Mouse (Mus musculus) adrenal gland (tissue): ENCODE measurements around the gene Kars.

Experiments
- intact Hi-C: fragments of 180-260 bp; cut with DNase I; formaldehyde crosslinking; loops from one replicate; pipeline ENCODE4 v1.15.1; 2025

Gene Kars

DNA sequence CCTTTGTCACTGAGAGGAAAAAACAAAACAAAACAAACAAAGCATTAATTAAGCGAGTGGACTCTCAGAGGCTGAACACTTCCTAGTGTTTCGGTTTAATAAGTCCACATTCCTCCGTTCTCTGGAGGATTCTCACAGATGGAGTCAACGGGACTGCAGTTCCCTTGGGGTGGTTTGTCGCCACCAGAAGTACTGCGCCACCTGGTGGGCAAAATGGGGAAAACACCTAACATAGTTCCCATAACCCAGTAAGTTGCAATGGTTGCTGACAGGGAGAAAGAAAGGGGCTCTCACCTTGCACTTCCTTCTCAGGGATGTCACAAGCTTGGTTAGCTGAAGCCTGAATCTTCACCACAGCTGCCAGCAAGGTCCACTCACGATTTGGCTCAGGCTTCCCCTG lies 21.2 kb downstream of the Kars start:
- intact Hi-C loops, result loop anchor here (5.0 kb wide), 2 partner anchors 48 to 108 kb away; partner anchors contain the start of gene Gabarapl2

DNA sequence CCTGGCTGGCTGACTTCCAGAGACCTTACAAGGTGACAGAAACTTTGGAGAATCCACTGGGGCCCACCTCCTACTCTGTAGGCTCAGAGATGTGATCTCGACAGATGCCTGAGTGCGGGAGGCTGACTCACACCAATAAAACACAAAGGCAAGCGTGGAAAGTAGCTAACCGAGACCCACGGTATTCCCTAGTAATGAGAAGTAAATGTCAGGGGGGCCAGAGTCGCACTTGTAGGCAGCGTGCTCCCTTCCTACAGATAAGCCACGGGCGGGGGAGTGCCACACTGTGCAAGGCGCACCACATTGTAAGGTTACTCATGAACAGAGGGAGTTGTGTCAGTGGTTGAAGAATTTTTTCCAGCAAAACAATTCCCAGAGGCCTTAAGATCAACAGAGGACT lies 26.6 kb downstream of the Kars start:
- intact Hi-C loops, result no loop called here

DNA sequence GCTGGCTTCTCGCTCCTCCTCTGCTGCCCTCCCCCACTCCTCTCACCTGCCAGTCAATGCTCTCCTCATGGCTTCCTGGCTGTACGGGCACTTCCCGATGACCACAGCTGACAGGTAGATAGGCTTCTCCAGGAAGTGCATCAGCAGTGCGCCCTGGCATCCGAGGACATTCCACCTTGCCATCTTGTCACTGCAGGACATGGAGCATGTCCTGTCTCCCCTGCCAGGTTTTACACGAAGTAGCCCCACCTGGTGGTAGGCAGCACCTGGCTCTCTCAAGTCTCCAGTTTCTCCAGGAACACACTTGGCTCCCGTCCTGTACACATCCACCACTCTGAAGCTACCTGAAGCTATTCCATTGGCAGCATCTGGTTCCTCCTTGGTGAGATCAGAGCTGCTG lies 29.0 kb downstream of the Kars start:
- intact Hi-C loops, result no loop called here

DNA sequence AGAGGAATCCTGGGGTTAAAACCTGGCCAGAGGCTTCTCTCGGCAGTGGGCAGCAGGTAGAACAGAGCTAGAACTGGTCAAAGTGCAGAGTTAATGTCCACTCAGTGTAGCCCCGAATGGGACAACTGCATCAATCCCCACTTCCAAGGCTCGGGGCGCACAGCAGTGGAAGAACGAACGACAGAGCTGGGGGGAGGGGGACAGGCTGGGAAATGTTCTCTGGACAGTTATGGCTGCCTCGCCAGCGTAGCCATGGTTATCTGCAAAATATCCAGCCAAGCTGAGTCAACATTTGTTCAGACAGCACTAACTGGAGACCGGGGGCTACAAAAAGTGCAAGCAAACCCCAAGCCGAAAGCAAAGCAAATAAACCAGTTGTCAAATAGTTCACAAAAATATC lies 33.0 kb downstream of the Kars start:
- intact Hi-C loops, result no loop called here

DNA sequence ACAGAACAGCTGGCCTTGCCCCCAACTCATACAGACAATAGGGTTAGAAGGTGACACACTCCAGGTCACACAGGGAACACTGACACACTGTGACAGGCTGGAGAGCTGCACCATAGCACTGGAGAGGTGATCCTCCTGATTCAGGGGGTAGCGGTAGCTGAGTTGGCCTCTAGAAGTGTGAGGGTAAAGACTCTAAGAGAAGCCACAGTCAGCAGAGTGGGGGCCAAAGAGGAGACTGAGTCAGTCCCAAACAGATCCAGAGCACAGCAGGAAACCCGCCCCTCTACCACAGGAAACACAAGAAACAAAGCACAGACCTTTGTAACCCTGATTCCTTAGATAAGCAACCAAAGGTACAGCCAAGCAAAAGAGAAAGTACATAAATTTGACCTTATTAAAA lies 34.8 kb downstream of the Kars start:
- intact Hi-C loops, result no loop called here

DNA sequence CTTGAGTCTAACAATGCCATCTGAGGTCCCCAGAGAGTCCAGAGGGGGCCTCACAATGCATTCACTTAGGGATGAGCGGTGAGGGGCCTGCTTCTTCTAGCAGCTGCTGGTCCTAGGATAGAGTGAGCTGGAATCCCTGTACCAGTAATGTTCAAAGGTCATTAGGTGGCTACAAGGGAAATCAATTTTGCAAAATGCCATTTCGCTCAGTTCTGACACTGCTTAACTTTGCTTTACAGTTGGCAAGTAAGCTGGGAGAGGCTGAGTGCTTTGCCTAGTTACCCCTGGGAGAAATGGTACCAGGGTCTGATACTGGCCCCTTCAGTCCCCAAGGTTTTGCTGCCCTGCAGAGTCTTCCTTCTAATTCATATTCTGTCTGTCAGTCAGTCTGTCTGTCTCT lies 35.4 kb downstream of the Kars start:
- intact Hi-C loops, result no loop called here

DNA sequence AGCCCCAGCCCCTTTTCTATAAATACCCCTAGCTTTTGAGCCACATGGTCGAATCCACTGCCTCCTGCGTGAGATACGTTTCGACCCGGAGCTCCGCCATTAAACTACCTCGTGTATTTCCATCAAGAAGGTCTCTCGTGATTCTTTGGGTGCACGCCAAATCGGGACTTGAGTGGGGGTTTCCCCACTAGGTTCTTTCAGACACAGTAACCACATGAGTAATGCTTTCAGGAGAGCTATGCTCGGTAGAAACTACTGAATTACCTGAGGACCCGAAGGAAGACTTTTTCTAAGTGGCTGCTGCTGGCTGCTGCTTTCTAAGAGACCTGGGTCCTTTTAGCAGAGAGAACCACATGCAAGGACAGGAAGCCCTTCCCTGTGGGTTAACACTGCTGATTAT lies 37.0 kb downstream of the Kars start:
- intact Hi-C loops, result no loop called here

DNA sequence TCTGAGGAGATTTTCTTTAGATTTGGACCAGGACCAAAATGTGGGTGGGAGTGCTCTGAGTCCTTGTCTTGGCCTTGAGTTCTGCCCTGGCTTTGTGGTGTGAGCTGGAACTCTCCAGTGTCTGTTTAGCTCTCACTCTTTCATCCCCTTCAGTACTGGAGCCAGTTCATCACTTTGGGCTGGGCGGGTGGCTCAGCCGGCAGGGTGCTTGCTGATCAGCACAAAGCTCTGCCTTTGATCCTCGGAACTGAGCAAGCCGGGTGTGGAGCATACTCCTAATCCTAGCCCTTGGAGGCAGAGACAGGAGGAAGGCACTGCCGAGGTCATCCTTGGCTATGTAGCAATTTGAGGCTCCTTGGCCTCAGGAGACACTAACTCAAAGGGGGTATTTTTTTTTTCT lies 42.1 kb downstream of the Kars start:
- intact Hi-C loops, result no loop called here

DNA sequence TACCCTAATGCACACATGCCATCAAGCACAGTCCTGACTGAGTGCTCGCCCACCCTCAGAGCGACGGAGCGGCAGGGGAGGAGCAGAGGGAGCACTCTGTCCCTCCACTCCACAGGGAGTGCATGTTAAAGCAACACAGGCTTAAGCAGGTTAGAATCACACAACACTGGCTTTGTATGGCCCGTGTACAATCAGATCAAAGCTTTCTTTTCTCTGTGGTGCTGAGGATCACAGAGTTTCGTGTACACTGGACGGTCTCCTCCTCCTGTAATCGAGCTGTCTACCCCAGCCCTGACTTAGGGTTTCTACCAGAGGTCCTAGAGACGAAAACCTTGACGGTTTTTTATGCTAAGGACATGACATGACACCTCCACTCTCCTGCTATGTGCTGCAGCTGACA lies 42.6 kb downstream of the Kars start:
- intact Hi-C loops, result no loop called here

DNA sequence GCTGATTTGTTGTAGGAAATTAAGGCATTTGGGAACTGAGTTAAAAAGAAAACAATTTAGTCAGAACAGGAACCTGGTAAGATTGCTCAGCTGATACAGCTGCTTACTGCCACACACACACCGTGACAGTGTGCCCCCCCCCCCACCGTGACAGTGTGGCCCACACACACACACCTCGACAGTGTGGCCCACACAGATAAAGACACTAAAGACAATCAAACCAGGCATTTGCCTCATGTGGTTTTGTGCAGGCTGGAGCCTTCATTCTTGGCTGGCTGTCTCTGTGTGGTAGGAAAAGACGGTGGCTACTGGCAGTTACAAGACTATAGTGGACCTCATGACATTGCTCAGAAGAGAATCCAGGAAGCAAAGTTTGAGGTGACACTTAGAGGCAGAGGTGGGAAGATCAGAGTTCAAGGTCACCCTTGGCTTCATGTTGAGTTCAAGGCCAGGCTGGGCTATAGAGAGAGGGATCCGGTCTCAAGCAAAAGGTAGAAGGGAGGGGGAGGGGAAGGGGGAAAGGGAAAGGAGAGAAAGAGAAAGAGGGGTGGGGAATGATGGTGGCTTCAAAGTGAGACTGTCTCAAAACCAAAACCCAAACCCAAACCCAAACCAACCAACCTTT lies 43.8 kb downstream of the Kars start:
- intact Hi-C loops, result no loop called here

DNA sequence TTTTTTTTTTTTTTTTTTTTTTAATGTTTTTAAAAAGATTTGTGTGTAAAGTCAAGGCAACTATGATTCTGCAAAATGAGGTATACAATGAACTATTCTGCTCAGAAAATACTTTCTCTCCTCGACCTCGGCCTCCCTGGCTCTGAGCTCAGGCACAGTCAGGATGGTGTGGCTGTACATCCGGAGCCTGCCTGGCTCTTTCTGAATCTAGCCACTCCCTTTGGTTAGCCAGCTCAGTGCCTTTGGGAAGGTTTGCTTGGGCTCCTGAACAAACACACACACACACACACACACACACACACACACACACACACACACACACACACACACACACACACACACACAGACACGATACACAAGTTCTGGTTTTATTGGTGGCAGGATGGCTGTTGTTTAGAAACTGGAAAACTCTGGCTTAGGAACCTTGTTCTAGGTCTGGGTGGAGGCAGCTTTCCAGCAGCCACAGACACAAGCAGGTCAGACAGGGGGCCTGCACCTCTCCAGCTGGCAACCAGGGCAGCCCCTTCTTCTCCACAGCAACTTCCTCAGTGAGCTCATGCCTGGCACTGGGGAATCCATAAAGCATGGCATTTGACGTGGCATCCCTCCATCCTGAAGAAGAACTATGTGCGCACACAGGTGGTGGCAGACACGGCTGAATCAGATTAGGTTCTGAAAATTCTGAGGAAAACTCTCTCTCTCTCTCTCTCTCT lies 46.1 kb downstream of the Kars start:
- intact Hi-C loops, result no loop called here

DNA sequence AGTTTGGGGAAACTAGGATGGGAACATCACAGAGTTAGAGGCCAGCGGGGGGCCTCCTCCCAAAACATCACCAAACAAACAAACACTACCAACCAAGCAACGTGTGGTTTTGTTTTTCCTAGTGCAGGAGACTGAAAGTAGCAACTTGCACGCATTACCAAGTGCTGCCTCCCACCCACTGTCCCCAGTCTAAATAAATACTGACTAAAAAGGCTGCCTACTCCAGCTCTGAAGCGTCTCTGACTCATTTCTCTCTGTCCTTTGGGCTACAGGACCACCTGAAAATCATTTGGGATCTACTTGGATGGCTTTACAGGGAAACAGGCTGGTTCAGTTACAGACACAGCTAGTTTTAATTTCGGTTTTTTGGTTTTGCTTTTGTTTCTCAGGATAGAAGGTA lies 46.8 kb downstream of the Kars start:
- intact Hi-C loops, result no loop called here

DNA sequence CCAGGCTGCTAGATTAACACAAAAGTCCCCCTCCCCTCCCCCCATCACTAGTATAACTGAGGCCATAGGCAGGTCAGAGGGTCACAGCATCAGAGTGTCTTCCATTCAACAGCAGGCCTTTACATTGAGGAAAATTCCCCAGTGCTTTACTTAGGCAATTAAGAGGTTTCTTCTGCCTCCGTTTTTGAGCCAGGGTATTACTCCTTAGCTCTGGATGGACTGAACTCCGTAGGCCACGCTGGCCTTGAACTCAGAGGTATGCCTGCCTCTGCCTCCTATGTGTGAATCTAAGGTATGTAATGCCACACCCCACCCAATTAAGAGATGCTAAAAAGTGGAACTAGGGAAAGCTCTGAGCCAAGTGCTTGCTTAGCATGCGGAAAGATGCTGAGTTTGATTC lies 47.6 kb downstream of the Kars start:
- intact Hi-C loops, result no loop called here

DNA sequence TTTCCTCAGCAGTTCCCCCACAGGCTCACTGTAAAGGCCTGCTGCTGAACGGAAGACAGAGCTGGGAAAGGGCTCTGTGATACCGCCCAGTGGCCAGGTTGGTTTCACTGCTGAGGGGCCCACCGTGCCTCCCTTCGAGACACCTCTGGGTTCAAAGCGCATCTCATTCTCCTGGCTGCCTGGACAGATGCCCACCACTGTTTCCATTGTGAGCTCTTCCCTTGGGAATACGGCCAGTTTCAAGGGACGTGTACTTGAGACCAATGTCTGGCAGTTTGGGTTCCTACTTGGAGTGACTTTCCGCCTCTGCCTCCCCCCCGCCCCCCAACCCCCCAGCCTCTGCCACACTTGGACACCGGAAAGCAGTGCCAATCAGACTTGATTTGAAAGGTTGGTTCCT lies 48.0 kb downstream of the Kars start:
- intact Hi-C loops, result no loop called here

DNA sequence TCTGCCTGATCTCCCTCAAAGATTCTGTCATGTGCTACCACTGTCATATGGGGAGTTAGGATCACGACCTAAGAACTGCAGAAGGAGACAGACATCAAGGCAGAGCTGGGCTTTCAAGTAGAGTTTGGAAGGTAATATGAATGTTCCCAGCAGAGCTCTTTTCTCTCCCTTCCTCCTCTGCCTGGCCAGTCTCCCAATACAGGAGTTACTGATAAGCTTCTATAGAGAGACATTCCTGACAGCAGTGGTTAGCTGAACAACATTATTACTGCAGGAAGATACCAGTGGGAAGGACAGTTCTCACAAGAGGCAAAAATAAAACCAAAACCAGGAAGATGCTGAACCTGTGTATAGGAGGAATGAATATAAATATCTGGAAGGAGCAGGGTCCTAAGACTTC lies 48.5 kb downstream of the Kars start:
- intact Hi-C loops, result no loop called here

DNA sequence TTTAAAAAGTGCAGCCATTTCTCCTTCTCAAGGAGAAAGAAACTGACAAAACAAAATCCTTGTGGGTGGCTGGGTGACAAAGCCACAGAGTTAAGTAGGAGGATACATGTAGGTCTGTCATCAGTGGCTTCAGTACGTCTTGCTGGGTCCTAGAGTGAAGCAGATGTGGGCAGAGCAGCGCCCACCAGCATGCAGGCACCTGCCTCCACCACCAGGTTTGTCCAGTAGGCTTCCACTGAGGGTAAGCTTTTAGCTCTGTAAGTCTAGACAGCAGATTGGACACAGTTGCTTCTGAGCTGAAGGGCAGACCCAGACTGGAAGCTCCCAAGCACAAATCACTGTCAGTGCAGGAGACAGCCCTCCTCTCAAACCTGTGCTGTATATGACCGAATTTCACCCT lies 49.8 kb downstream of the Kars start:
- intact Hi-C loops, result no loop called here

DNA sequence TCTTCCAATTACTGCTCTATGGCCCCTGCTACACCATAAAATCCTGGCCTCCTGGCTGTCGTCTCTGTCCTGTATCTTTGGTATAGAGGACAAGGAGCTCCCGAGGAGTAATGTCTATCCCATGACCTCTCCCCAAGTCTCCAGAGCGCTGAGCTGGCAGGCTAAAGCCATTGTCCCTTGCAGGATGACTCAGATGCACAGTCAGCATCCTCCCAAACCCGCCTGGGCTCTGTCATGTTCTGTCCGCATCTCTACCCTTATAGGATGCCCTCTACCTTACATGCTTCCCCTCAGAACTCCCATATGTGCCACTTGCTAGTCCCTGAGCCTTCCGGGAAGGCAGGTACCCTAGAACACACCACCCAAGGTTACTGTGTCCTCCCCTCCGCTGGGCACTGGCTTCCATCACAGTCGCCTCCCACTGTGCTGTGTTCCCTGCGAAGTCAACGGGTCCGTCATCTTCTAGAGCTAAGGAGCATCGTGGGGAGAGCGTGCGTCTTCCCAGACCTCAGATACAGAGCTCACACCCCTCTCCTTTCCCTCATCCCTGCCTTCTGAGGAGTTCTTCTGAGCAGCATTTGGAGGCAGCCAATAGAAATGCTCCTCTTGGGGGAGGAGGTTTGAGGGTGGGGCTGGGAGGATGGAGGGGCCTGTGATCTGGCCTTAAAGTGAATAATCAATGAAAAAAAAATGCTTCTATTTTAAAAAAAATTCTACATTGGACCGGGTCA lies 50.4 kb downstream of the Kars start:
- intact Hi-C loops, result no loop called here

DNA sequence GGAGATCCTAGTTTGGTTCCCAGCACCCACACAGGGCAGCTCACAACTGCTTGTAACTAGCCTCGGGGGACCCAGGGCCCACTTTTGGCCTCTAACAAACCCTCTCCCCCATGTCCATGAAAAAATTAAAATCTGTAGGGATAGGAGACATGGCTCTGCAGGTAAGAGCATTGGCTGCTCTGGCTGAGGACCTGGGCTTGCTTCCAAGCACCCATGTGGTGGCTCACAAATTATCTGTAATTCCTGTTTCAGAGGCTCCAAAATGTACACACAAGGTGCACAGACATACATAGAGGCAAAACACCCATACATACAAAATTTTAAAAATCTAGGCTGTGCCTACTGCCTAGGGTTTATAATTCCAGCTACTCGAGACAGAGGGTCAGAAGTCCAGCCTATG lies 53.9 kb downstream of the Kars start:
- intact Hi-C loops, result no loop called here

DNA sequence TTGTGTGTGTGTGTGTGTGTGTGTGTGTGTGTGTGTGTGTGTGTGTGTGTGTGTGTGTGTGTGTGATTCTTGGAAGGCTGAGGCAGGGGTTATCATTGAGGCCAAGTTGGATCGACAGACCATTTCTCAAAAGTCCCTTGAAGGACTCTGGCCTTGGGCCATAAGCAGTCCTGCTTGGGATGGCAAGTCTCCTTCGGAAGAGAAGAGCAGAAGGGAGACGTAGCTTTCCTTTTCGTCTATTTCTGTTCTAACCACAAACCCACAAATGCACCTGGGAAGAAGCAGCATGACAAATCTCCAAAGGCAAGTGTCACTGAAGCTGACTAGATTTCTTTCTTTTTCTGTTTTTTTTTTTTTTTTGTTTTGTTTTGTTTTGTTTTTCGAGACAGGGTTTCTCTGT lies 55.2 kb downstream of the Kars start:
- intact Hi-C loops, result no loop called here

DNA sequence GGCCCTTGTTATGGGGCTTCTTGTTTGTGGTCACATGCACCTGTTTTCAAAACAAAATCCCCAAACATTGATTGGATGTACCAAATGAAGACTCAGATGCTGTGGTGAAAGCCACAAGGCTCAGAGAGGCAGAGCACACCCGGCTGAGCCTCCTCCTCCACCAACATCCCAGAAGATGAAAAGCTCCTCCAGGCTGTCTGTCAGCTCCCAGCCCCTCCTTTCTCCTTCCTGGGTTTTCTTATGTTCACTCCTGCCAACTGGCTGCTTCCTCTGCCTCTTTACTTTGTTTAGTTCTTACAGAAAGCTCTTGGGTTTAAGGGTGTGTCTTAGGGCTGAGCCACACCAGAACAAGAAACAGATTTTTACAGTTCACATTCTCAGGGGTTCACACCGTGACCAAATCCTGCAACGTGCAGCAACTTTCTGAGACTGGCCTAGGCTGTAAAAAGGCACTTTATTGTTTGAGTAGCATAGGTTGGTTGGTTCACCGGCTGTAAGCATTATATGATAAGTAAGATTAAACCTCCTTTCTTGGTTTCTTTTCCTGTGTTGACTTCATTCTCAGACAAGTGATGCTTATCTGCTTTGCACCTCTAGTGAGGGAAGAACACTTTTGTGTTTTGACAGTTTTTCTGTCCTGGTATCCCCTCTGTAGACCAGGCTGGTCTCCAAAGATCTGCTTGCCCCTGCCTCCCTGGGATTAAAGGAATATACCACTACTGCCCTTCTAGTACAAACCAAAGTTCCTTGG lies 56.1 kb downstream of the Kars start:
- intact Hi-C loops, result no loop called here

DNA sequence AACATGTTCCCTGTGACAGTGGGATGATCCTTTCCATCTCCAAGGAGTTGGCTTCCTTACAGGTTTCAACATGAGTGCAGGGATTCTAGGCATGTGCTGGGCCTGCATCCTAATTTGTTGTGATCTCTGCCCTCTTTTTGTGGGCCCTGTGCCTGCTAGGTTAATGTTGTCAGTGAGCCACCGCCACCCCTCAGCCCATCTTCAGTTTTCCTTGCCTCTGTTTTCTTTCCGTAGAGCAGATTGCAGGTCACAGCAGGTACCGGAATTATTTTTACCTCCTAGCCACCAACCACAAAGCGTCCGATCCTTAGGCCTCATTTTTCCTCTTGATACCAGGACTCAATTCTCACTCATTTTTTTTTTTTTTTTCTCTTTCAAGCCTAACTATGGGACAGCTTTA lies 59.2 kb downstream of the Kars start:
- intact Hi-C loops, result no loop called here

DNA sequence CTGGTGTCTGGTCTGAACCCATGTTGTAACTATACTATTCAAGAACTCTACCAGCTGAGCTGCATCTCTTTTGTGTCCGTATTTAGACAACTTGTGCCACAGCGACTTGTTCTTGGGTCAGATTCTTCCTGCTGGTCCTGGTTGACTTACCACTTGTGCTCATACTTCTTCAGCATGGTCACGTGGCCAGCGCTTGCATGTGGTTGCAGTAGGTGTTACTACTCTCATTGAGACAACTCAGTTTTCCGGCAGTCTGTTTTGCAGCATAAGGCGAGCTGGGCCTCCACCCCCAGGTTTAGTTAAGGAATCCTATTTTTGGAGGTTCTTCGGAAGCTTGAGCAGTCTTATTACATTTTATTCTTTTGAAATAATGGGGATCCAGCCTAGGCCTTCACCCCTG lies 59.8 kb downstream of the Kars start:
- intact Hi-C loops, result no loop called here
